In the genomic region with DNA sequence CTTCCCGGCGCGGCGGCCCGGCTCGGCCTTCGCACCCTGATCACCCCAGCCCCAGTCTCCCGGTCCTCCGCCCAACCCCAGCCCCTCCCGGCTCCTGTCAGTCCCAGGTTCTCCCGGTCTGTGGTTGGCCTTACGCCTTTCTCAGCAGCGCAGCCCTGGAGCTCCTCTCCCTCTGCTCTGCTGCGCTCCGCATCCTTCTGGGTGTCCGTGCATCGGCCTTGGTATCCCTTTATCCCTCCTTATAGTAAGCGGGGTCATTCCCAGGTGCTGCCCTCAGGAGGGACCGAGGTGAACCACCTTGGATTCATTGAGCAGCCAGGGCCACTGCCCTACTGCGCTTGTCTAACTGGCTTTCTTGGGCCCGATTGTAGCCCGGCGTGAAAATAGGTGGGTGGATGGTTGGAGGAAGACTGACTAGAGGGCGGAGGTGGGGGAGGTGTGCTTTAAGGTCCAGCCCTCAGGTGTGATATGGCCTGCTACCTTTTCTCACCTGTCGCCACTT, we compare ENCODE assay signal across 8 mouse cellular contexts. TPM values are rescaled to one million over a fixed set of nuclear protein-coding genes. Genes with fewer than 3 reads are reported as not detected.
DNase-seq lines count a peak whose midpoint lies in the region; ATAC-seq and TF ChIP-seq lines count a peak whose summit lies in the region.

No protein-coding gene starts in this region.

- peak overlapping the region; percentile 78 for H3K4me2 ChIP-seq in forebrain, postnatal 0 days (ENCODE audit: low read depth)
- peak overlapping the region; percentile 92 for H3K4me2 ChIP-seq in liver, embryonic 16.5 days (ENCODE audit: low read depth, low read length)
- peak overlapping the region; percentile 83 for H3K4me2 ChIP-seq in stomach, embryonic 15.5 days

- H3K9me3 ChIP-seq in forebrain, postnatal 0 days (ENCODE audit: low read length): no peaks in the 10 kb centered on the region
- H3K9me3 ChIP-seq in liver, embryonic 16.5 days (replicated peaks; ENCODE audit: control insufficient read depth, low read length): no peaks in the 10 kb centered on the region
- H3K9me3 ChIP-seq in stomach, embryonic 15.5 days: no peaks in the 10 kb centered on the region

- no peaks in the 10 kb centered on the region for H3K27me3 ChIP-seq in forebrain, postnatal 0 days (ENCODE audit: insufficient read depth, low read length)
- H3K27me3 ChIP-seq in liver, embryonic 16.5 days (ENCODE audit: control insufficient read depth, insufficient read depth, low read depth, low read length): no peaks in the 10 kb centered on the region
- no peaks in the 10 kb centered on the region for H3K27me3 ChIP-seq in stomach, embryonic 15.5 days (replicated peaks)

- DNase-seq in cerebellum, adult 9-10 months: peak; percentile 65
- DNase-seq in cerebellum, postnatal 36 days: no peak
- peak; percentile 61 to 71 for DNase-seq in right cerebral cortex, postnatal 10 days (ENCODE audit: low spot score in 2 of 2)
- DNase-seq in right cerebral cortex, postnatal 4 days: no peak
- no peak for DNase-seq in forebrain, postnatal 0 days
- DNase-seq in gastrocnemius, postnatal 14 days: no peak

- 4% methylated on average over 25 of the region's 25 CpGs for WGBS in forebrain, postnatal 0 days
- WGBS in liver, embryonic 16.5 days (ENCODE audit: insufficient replicate concordance): 1% methylated on average over 25 of the region's 25 CpGs
- under 1% methylated on average over 25 of the region's 25 CpGs for WGBS in stomach, embryonic 15.5 days

- H3K27ac ChIP-seq in forebrain, postnatal 0 days (ENCODE audit: low read depth, low read length): peak overlapping the region; percentile 92
- peak overlapping the region; percentile 96 for H3K27ac ChIP-seq in liver, embryonic 16.5 days (ENCODE audit: low read length)
- peak overlapping the region; percentile 96 for H3K27ac ChIP-seq in stomach, embryonic 15.5 days

- peaks cover 23% of the 10 kb centered on the region for H3K4me1 ChIP-seq in forebrain, postnatal 0 days (ENCODE audit: insufficient read depth)
- peaks cover 54% of the 10 kb centered on the region for H3K4me1 ChIP-seq in liver, embryonic 16.5 days (ENCODE audit: control insufficient read depth, low read depth, low read length)
- peaks cover 29% of the 10 kb centered on the region for H3K4me1 ChIP-seq in stomach, embryonic 15.5 days

- H3K9ac ChIP-seq in forebrain, postnatal 0 days: peak overlapping the region; percentile 91
- H3K9ac ChIP-seq in liver, embryonic 16.5 days (ENCODE audit: low read depth, low read length): peak overlapping the region; percentile 82
- peak overlapping the region; percentile 92 for H3K9ac ChIP-seq in stomach, embryonic 15.5 days

- TF ChIP-seq CTCF in forebrain, postnatal 0 days (IDR thresholded peaks at IDR 0.05; ENCODE audit: low read depth): no peak

- ATAC-seq in forebrain, postnatal 0 days: peak; percentile 34
- peak; percentile 16 for ATAC-seq in liver, embryonic 16.5 days (ENCODE audit: low read depth)
- ATAC-seq in stomach, embryonic 15.5 days (ENCODE audit: insufficient read depth, low FRiP score, low read depth): peak; percentile 34

- H3K4me3 ChIP-seq in forebrain, postnatal 0 days (ENCODE audit: low read depth, low read length): peak overlapping the region; percentile 82
- H3K4me3 ChIP-seq in liver, embryonic 16.5 days (ENCODE audit: low read depth, low read length): peak overlapping the region; percentile 91
- peak overlapping the region; percentile 93 for H3K4me3 ChIP-seq in stomach, embryonic 15.5 days (replicated peaks)

- intact Hi-C loops in gastrocnemius, postnatal 14 days (cut with DNase I; ENCODE audit: low total_unique reads): no loop called here

- H3K36me3 ChIP-seq in forebrain, postnatal 0 days (ENCODE audit: insufficient read depth): peaks cover 10% of the 10 kb centered on the region; the same call in 1 of the 2 replicates
- peaks cover 5% of the 10 kb centered on the region for H3K36me3 ChIP-seq in liver, embryonic 16.5 days (ENCODE audit: control insufficient read depth, insufficient read depth)
- peaks cover 12% of the 10 kb centered on the region for H3K36me3 ChIP-seq in stomach, embryonic 15.5 days

RNA-seq across cellular contexts. Expression of a gene that starts 3.0 kb away (rescaled TPM):
- 128 and 358 TPM in 2 replicates for total RNA-seq in forebrain, postnatal 0 days (2014; rRNA removed)
- polyA plus RNA-seq in forebrain, postnatal 0 days (2015; fragmentation: Nextera tagmentation; extraction: Ambion mirVana): 660 and 891 TPM in 2 replicates
- 456 and 532 TPM in 2 replicates for polyA plus RNA-seq in liver, embryonic 16.5 days (2015; fragmentation: Nextera tagmentation; extraction: Ambion mirVana)
- polyA plus RNA-seq in stomach, embryonic 15.5 days (2015; fragmentation: Nextera tagmentation; extraction: Ambion mirVana): 861 and 916 TPM in 2 replicates
- total RNA-seq in gastrocnemius, postnatal 14 days (2021): 100 to 1,000 TPM; 326 to 377 TPM

RNA-seq across cellular contexts. Expression of a gene that starts 3.3 kb away (rescaled TPM):
- 80.0 and 92.4 TPM in 2 replicates for total RNA-seq in forebrain, postnatal 0 days (2014; rRNA removed)
- 167 and 170 TPM in 2 replicates for polyA plus RNA-seq in forebrain, postnatal 0 days (2015; fragmentation: Nextera tagmentation; extraction: Ambion mirVana)
- polyA plus RNA-seq in liver, embryonic 16.5 days (2015; fragmentation: Nextera tagmentation; extraction: Ambion mirVana): 45.8 and 48.6 TPM in 2 replicates
- 119 and 127 TPM in 2 replicates for polyA plus RNA-seq in stomach, embryonic 15.5 days (2015; fragmentation: Nextera tagmentation; extraction: Ambion mirVana)
- total RNA-seq in gastrocnemius, postnatal 14 days (2021): 10 to 100 TPM; 55.1 to 58.2 TPM

RNA-seq across cellular contexts. Expression of a gene that starts 11.1 kb away (rescaled TPM):
- total RNA-seq in forebrain, postnatal 0 days (2014; rRNA removed): 0.43 and 1.4 TPM in 2 replicates
- polyA plus RNA-seq in forebrain, postnatal 0 days (2015; fragmentation: Nextera tagmentation; extraction: Ambion mirVana): 0.38 and 0.64 TPM in 2 replicates
- polyA plus RNA-seq in liver, embryonic 16.5 days (2015; fragmentation: Nextera tagmentation; extraction: Ambion mirVana): 0.70 and 0.85 TPM in 2 replicates
- 1.6 and 1.9 TPM in 2 replicates for polyA plus RNA-seq in stomach, embryonic 15.5 days (2015; fragmentation: Nextera tagmentation; extraction: Ambion mirVana)
- total RNA-seq in gastrocnemius, postnatal 14 days (2021): under 1 TPM in 1 of 2 experiments, not detected in 1; 0.08 TPM

RNA-seq across cellular contexts. Expression of a gene that starts 56.9 kb away (rescaled TPM):
- total RNA-seq in forebrain, postnatal 0 days (2014; rRNA removed): 28.3 and 36.2 TPM in 2 replicates
- 19.6 and 23.9 TPM in 2 replicates for polyA plus RNA-seq in forebrain, postnatal 0 days (2015; fragmentation: Nextera tagmentation; extraction: Ambion mirVana)
- polyA plus RNA-seq in liver, embryonic 16.5 days (2015; fragmentation: Nextera tagmentation; extraction: Ambion mirVana): 10.1 and 10.4 TPM in 2 replicates
- polyA plus RNA-seq in stomach, embryonic 15.5 days (2015; fragmentation: Nextera tagmentation; extraction: Ambion mirVana): 28.8 and 30.1 TPM in 2 replicates
- 10 to 100 TPM in 1 of 2 experiments, 1 to 10 TPM in 1; 9.8 to 10.5 TPM for total RNA-seq in gastrocnemius, postnatal 14 days (2021)

Comparison
In these comparisons a context has a peak if more than half of its experiments do, and no peak if none do; other contexts are left out.
1. DNase-seq: peak in cerebellum, adult 9-10 months (single experiment) and right cerebral cortex, postnatal 10 days (2 of 2); none in cerebellum, postnatal 36 days (0 of 2), right cerebral cortex, postnatal 4 days (single experiment), forebrain, postnatal 0 days (single experiment) and gastrocnemius, postnatal 14 days (single experiment).
2. Peak in every context shown above with its lines, with median percentiles within 50 percentile points of each other: ATAC-seq, H3K27ac ChIP-seq, H3K4me2 ChIP-seq, H3K4me3 ChIP-seq and H3K9ac ChIP-seq.